In genomic region chr10:89872501-89873145, GRCm38 (mm10) we compare ENCODE assay signal across 8 mouse cellular contexts. TPM values are rescaled to one million over a fixed set of nuclear protein-coding genes. Genes with fewer than 3 reads are reported as not detected.
DNase-seq lines count a peak whose midpoint lies in the region; ATAC-seq lines count a peak whose summit lies in the region.

No protein-coding gene starts in this region.

- peaks cover 10% of the 10 kb centered on the region for H3K4me1 ChIP-seq in kidney, embryonic 16.5 days (ENCODE audit: insufficient read depth, low read length)
- peaks cover 12% of the 10 kb centered on the region for H3K4me1 ChIP-seq in limb, embryonic 13.5 days
- H3K4me1 ChIP-seq in neural tube, embryonic 11.5 days (ENCODE audit: control insufficient read depth, insufficient read depth, low read length), result peaks cover 4% of the 10 kb centered on the region; the same call in 1 of the 2 replicates

- 1% methylated on average over 16 of the region's 56 CpGs for WGBS in kidney, embryonic 16.5 days
- WGBS in limb, embryonic 13.5 days, result 0% methylated on average over 21 of the region's 56 CpGs
- under 1% methylated on average over 11 of the region's 56 CpGs for WGBS in neural tube, embryonic 11.5 days

- H3K4me3 ChIP-seq in kidney, embryonic 16.5 days (ENCODE audit: low read length), result peak overlapping the region; percentile 67
- peak overlapping the region; percentile 70 for H3K4me3 ChIP-seq in limb, embryonic 13.5 days
- peak overlapping the region; percentile 66 for H3K4me3 ChIP-seq in neural tube, embryonic 11.5 days (ENCODE audit: low read depth, low read length)

- DNase-seq in Muller cell, postnatal 12 days (ENCODE audit: inconsistent ontology term), result peak; percentile 66
- DNase-seq in cerebellum, adult 8-10 months, result peak; percentile 68
- peak; percentile 66 for DNase-seq in neural tube, embryonic 11.5 days (ENCODE audit: low spot score)
- DNase-seq in gastrocnemius, postnatal 10 days, result no peak
- DNase-seq in spleen, postnatal 36 days (ENCODE audit: low spot score in 2 of 2), result no peak

- H3K9me3 ChIP-seq in kidney, embryonic 16.5 days (ENCODE audit: low read length), result no peaks in the 10 kb centered on the region
- H3K9me3 ChIP-seq in limb, embryonic 13.5 days, result no peaks in the 10 kb centered on the region
- H3K9me3 ChIP-seq in neural tube, embryonic 11.5 days (ENCODE audit: control insufficient read depth, low read length), result no peaks in the 10 kb centered on the region

- H3K4me2 ChIP-seq in kidney, embryonic 16.5 days (replicated peaks; ENCODE audit: low read depth, low read length), result peak overlapping the region; percentile 97
- peak overlapping the region; percentile 94 for H3K4me2 ChIP-seq in limb, embryonic 13.5 days (replicated peaks)
- H3K4me2 ChIP-seq in neural tube, embryonic 11.5 days (ENCODE audit: low read depth), result peak overlapping the region; percentile 76

- H3K9ac ChIP-seq in kidney, embryonic 16.5 days (replicated peaks; ENCODE audit: low read length), result peak overlapping the region; percentile 50
- H3K9ac ChIP-seq in limb, embryonic 13.5 days, result peak overlapping the region; percentile 70
- H3K9ac ChIP-seq in neural tube, embryonic 11.5 days (ENCODE audit: low read length), result peak overlapping the region; percentile 75

- H3K27me3 ChIP-seq in kidney, embryonic 16.5 days (ENCODE audit: insufficient read depth, low read length), result peaks cover 14% of the 10 kb centered on the region
- peaks cover 21% of the 10 kb centered on the region for H3K27me3 ChIP-seq in limb, embryonic 13.5 days
- peaks cover 3% of the 10 kb centered on the region; the same call in 1 of the 2 replicates for H3K27me3 ChIP-seq in neural tube, embryonic 11.5 days (ENCODE audit: control insufficient read depth, insufficient read depth, low read length)

- no peaks in the 10 kb centered on the region for H3K36me3 ChIP-seq in kidney, embryonic 16.5 days (ENCODE audit: insufficient read depth, low read length)
- no peaks in the 10 kb centered on the region for H3K36me3 ChIP-seq in limb, embryonic 13.5 days
- H3K36me3 ChIP-seq in neural tube, embryonic 11.5 days (ENCODE audit: control insufficient read depth, insufficient read depth, low read length), result no peaks in the 10 kb centered on the region

- no peak overlapping the region for H3K27ac ChIP-seq in kidney, embryonic 16.5 days (ENCODE audit: low read length)
- no peak overlapping the region for H3K27ac ChIP-seq in limb, embryonic 13.5 days
- H3K27ac ChIP-seq in neural tube, embryonic 11.5 days (ENCODE audit: low read depth, low read length), result peak overlapping the region; percentile 60

- peak; percentile 91 for ATAC-seq in frontal cortex, adult (ENCODE audit: low TSS enrichment)
- peak; percentile 84 for ATAC-seq in kidney, embryonic 16.5 days (ENCODE audit: low FRiP score, low TSS enrichment)
- peak; percentile 91 for ATAC-seq in limb, embryonic 13.5 days (ENCODE audit: low FRiP score, low read depth)
- ATAC-seq in neural tube, embryonic 11.5 days (ENCODE audit: insufficient read depth, low FRiP score, low TSS enrichment), result peak; percentile 85

RNA-seq across cellular contexts. Expression of gene Anks1b, which starts 0.7 kb away (rescaled TPM):
- polyA plus RNA-seq in kidney, embryonic 16.5 days (2015; fragmentation: Nextera tagmentation; extraction: Ambion mirVana), result 2.2 and 3.5 TPM in 2 replicates
- polyA plus RNA-seq in limb, embryonic 13.5 days (2015; fragmentation: Nextera tagmentation; extraction: Ambion mirVana), result 2.9 and 4.1 TPM in 2 replicates
- polyA plus RNA-seq in neural tube, embryonic 11.5 days (2014; fragmentation: Nextera tagmentation; extraction: Ambion mirVana), result 8.7 and 9.7 TPM in 2 replicates
- 1 to 10 TPM in 1 of 2 experiments, under 1 TPM in 1; 0.82 to 1.6 TPM for total RNA-seq in gastrocnemius, postnatal 10 days (2021)

Comparison
In these comparisons a context has a peak if more than half of its experiments do, and no peak if none do; other contexts are left out.
1. DNase-seq: peak in Muller cell, postnatal 12 days (single experiment), cerebellum, adult 8-10 months (single experiment) and neural tube, embryonic 11.5 days (single experiment); none in gastrocnemius, postnatal 10 days (single experiment) and spleen, postnatal 36 days (0 of 2).
2. Peak in every context shown above with its lines, with median percentiles within 50 percentile points of each other: ATAC-seq, H3K4me2 ChIP-seq, H3K4me3 ChIP-seq and H3K9ac ChIP-seq.